Mouse (Mus musculus) urinary bladder, postnatal 10 days (tissue): Measurements from ENCODE around the gene Tbc1d10c.

ENCODE experiments used
- DNase-seq: peaks from one replicate; pipeline ENCODE4 v3.0.0; 2022; ENCODE audit warnings: low spot score

Tbc1d10c gene

DNA sequence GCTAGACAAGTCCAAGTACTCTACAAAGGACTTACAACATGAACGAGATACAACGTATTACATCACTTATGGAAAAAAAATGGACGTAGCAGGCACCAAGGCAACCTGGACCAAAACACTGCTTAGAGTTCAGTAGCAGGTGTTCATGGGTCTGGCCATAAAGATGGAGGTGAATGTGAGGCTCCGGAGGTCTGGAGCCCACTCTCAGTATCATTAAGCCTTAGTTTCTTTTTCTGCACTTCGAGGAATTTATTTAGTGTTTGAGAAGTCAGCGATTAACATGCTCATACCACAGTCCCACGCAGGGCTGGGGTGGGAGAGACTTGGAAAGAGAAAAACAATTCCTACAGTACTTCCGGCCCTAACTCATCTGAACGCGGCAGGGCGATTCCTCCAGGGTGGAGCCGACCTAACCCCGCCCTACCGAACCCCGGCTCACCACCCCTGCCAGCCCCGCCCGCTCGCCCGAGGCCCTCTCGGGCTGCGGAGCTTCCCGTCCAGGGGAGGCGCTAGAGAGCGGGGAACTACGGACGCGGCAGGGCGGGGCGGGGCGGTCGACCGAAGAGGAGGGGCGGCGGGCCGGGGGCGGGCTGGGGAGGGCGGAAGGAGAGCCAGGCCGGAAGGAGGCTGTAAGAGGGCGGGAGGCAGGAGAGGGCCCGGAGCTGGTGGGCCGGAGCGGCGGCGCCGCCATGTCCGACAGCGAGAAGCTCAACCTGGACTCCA, 605 bp upstream of the Tbc1d10c start, which contains the start of gene Ppp1ca:
Gene Ppp1ca (plus strand): TSS at position 538 of the 723 bp plus-strand sequence.
- DNase-seq: peak; percentile 89

DNA sequence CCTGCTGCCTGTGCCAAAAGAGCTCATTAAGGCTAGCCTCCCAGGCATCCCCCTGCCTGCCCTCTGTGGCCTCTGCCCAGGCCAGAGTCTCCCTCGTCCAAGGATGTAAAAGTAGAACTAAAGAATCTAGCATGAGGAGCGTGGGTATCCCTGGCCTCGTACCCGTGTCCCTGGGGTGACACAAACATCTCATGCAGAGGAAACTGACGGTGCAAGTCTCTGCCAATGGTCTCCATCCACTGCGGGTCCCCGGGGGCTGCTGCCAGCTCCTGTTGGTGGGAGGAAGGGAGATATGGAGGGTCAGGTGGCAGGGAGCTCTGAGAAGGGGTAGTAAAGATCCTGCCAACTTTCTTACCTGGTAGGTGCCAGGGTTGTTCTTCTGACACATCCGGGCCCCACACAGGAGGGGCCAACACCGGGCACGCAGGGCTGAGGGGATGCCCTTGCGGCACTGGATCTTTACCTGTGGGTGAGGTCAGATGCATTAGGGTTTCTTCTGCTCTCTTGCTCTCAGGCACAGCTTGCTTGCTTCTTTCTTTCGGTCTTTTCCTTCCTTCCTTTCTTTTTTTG, 1.9 kb downstream of the Tbc1d10c start:
- DNase-seq: no peak

DNA sequence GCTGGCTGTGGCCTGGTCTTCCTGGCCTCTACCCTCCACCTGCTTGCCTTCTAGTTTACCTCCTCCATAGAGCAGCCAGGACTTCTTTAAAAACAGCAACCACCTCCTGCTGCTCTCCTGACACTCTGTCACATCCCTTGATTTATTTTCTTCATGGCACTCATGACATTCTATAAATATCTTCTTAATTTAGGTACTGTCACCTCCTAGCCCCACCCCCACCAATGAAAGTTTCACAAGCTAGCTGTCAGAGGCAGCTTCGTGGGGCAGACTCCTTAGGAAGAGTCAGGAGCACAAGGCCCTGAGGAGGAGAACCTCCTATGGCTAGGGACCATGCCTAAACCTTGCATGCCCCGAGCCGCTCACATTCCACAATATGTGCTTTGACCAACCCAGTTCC, 3.8 kb downstream of the Tbc1d10c start:
- DNase-seq: no peak

GRCm38 (mm10) chr19:4184976-4185975, 5.8 kb downstream of the Tbc1d10c start:
- no peak for DNase-seq

DNA sequence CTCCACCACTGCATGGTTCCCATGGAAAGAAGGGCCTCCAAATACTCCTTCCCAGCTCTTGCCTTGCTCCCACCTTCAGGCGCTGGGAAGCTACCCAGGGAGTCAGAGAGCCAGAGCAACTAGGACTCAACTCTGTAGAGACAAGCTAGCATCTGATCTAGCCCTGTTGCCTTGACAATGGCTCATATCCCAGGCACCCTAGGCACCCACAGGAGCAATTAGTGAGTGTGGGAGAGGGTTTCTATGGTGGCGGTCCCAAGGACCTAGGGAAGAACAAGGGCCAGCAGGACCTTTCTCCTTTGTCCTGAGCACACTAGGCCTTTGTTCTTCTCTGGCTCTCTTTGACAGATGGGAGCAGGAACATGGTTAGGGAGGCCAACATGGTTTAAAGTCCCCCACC, 7.4 kb downstream of the Tbc1d10c start:
- DNase-seq: no peak

GRCm38 (mm10) chr19:4181892-4182291, 9.2 kb downstream of the Tbc1d10c start:
- DNase-seq: no peak

GRCm38 (mm10) chr19:4180411-4180810, 10.7 kb downstream of the Tbc1d10c start:
- DNase-seq: no peak

- no peak for DNase-seq
Observed at GRCm38 (mm10) chr19:4175368-4175947, 15.6 kb downstream of the Tbc1d10c start, which contains the start of gene Carns1. Carns1 (minus strand) TSS chr19:4175479.

DNA sequence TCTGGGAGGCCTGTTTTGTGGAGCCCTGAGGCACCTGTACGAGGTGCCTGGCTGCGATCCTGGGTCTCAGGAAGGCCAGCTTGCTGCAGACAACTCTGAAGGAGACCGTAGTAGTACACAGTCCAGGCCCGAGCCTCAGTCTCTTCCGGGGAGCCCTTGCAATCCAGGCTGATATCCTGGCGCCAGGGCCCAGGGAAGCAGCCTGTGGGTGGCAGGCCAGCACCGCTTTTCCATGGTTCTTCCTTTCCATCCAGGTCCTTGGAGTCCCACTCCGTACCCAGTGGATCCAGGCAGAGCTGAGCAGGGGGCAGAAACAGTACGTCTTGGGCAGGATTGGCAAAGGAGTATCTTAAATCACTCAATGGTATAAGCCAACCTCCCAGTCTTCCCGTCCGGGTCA, 18.2 kb downstream of the Tbc1d10c start:
- no peak for DNase-seq

DNA sequence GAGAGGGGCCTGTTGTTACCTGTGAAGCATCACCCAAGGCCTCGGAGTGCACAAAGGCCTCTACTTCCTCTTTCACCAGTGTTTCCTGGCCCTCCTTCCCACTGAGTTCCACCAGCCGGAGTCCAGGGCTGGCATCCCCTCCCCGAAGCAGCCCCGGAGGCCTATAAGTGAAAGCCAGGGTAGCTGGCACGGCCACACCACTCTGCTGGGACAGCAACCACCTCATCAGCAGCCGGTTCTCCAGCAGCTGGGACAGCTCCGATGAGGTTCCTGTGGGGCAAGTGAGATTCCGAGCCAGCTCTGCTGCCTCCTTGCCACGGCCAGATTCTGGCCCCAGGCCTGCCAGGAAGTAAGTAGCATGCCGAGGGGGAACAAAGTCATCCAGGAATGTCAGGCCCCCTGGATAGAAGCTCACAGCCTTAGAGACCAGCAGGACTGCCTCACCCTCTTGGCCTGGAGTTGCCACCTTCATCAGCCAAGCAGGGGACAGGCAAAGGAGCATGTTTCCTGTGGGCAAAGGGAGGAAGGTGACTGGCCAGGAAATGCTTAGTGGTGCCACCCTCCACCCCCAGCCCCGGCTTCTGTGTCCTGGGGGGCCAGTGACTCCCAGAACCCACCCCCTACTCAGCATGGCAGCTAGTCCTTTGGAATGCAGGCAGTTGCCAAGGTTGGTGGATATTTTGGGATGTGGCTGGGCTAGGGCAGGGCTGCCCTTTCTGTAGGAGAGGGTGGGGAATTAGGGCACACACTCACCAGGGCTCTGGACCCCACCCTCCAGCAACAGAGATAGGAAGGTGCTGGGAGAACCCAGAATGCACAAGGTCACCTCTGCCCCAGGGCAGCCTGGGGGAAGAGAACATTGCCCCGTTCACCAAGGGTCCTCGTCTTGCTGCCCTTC, 19.4 kb downstream of the Tbc1d10c start:
- DNase-seq: no peak

DNA sequence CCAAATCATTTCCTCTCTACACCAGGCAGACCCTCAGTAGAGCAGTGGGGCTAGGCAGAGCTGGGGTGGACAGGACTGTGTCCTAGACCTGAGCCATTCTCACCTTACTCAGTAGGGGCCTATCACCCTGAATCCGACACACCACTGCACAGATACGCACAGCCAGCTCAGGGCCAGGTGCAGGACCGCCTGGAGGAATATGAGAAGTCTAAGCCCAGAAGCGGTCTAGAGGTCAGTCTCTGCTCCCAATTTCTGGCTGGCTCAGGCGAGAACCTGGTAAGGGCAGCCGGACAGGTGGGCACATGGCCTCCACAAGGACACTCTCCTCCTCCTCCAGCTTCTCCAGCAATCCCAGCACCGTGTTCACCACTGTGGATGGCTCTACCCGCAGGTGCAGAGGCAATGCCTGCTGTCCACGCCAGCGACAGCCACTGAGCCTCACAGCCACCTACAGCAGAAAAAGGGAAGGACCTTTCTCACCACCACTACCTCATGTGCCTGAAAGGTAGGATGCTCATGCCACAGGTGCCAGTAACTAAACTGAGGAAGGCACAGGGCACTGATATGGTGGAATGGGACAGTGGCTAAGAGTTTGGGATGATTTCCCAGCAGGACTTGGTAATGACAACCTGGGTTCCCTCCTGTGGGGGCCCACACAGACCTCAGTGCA, 20.2 kb downstream of the Tbc1d10c start:
- DNase-seq: no peak

- DNase-seq: no peak
Observed at GRCm38 (mm10) chr19:4169810-4170209, 21.3 kb downstream of the Tbc1d10c start.

DNA sequence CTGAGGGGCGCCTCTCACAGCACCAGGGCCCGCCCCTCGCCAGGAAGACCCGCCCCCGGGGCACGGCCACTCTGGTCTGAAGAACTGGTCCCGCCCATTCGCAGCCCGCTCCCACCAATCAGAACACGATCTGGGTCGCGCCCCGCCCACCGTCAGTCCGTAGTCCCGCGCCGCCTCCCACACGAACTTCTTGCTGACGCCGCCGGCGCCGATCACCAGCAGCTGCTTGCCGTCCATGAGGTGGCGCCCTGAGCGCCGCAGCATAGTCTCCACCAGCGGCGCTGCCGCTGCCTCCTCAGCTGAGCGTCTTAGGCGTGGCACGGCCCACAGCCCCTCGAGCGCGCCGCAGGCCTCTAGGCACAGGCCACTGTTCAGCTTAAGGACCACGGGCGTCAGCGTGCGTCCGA, 21.7 kb downstream of the Tbc1d10c start:
- DNase-seq: peak; percentile 98

GRCm38 (mm10) chr19:4166678-4167476, 24.2 kb downstream of the Tbc1d10c start:
- no peak for DNase-seq

- no peak for DNase-seq
Observed at GRCm38 (mm10) chr19:4164721-4165120, 26.4 kb downstream of the Tbc1d10c start.

GRCm38 (mm10) chr19:4164100-4164499, 27.0 kb downstream of the Tbc1d10c start:
- no peak for DNase-seq

DNA sequence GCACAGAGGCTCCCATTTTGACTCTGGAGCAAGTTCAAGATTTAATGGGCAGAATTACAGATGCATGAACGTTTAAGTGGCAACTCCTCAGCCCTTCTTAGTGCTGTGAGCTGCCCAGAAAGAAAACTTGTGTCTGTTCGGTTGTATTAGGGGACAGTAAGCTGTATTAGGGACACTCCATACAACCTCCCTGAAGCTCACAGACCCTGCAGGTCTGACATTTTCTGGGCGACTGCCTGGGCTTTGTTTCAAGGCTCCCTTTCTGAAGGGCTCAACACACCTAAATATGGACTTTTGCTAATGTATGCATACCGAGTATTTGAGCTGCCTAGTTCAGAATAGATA, 27.6 kb downstream of the Tbc1d10c start:
- no peak for DNase-seq

GRCm38 (mm10) chr19:4162646-4163542, 28.2 kb downstream of the Tbc1d10c start, which contains the start of gene Rps6kb2:
Rps6kb2 (minus strand) TSS chr19:4163354.
- peak; percentile 92 for DNase-seq

- DNase-seq: no peak
Observed at GRCm38 (mm10) chr19:4159049-4159448, 32.0 kb downstream of the Tbc1d10c start.
